Mouse (Mus musculus): ENCODE measurements around the gene Sh3gl2. TPM values are rescaled to one million over a fixed set of nuclear protein-coding genes. Genes with fewer than 3 reads are reported as not detected.

Gene Sh3gl2
- polyA plus RNA-seq, 1 experiment = not detected

DNA sequence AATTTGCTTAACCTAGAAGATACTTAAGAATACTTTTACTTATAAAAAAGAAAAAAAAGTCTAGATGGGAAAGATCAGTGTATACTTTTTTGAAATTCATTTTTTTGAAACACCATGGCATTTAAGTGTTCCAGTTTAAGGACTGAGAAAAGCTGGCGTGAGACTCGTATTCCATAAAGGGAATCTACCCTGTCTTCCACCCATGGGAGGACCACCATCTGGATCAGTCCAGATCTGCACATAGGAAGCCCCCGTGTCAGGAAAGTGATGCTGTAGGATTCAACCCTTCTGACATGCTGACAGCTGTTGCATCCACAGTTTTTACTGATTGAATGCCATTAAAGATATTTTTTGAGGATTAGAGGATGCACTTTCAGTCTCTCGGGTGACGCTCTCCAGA, 134.2 kb downstream of the Sh3gl2 start:
- H3K27ac ChIP-seq (ENCODE audit: insufficient read depth, low read depth, low read length) = no peak overlapping the region
- H3K4me1 ChIP-seq (ENCODE audit: control insufficient read depth, insufficient read depth, low read length) = no peaks in the 10 kb centered on the region
- no peak overlapping the region for H3K4me3 ChIP-seq (ENCODE audit: insufficient read depth, low read length)
- no peak for TF ChIP-seq CTCF (IDR thresholded peaks at IDR 0.05; ENCODE audit: low read depth, low read length)

DNA sequence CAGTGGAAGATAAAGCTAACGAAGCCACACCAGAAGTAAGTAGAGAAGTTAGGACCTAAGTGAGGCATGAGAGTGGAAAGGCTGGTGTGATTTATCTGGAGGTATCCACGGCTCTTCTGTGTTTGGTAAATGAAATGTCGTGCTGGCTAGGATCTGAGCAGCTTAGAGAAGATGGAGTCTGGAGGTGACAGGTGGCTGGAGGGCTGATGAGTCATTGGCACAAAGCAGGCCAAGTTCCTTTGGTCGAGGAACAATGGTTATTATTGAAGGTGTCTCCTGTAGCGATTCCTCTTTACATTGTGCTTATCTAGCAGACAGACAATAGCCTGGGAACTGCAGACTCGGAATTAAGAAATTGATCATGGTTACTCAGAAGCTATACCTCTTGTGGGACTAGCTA, 135.8 kb downstream of the Sh3gl2 start:
- no peak overlapping the region for H3K27ac ChIP-seq (ENCODE audit: insufficient read depth, low read depth, low read length)
- TF ChIP-seq CTCF (IDR thresholded peaks at IDR 0.05; ENCODE audit: low read depth, low read length) (no peak), POLR2A (IDR thresholded peaks at IDR 0.05; ENCODE audit: borderline replicate concordance, low read depth, low read length) (no peak)
- H3K4me3 ChIP-seq (ENCODE audit: insufficient read depth, low read length) = no peak overlapping the region
- H3K4me1 ChIP-seq (ENCODE audit: control insufficient read depth, insufficient read depth, low read length) = no peaks in the 10 kb centered on the region

DNA sequence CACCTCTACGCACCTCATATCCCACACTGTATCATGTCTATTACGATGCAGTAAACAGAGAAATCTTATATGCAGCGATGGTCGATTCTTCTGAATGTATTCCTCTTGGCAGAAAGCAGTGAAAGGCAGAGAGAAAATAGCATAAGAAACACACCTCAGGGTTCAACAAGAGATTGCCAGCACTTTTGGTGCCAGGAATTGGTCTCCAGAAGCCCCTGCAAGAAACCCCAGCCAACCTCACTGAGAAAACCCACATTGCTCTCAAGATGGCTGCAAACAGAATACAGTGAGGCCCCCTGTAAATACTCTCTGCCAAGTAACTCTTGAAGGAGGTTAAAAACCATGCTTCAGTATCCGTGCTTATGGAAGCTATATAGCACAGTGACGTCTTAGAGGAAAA, 141.0 kb downstream of the Sh3gl2 start:
- H3K4me3 ChIP-seq (ENCODE audit: insufficient read depth, low read length) = no peak overlapping the region
- H3K27ac ChIP-seq (ENCODE audit: insufficient read depth, low read depth, low read length) = no peak overlapping the region
- H3K4me1 ChIP-seq (ENCODE audit: control insufficient read depth, insufficient read depth, low read length) = no peaks in the 10 kb centered on the region
- TF ChIP-seq POLR2A (IDR thresholded peaks at IDR 0.05; ENCODE audit: borderline replicate concordance, low read depth, low read length) (no peak), CTCF (IDR thresholded peaks at IDR 0.05; ENCODE audit: low read depth, low read length) (no peak)

DNA sequence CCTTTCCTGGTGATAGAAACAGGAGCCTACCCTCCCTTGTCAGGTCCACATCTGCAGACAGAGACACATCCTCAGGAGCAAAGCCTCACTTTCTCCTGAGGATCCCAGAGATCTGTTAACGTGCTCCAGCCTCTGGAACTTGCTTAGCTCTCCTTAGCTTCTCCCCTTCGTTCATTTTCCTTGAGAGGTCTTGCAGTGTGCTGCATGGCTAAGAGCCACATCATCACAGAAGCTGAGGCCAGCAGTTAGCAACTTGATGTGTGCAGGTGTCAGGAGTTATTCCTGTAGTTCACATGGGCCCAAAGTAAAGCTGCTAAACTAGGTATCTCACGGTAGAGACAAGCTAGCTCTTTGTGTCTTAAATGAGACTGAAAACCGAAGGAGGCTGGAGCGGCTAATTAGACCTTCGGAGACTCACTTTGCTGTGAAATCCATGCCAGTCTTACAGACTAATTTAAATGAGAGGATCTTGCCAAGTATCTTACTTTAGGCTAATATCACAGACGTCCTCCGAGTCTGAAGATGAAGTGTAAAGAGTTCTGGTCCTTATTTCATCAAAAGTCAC, 143.2 kb downstream of the Sh3gl2 start:
- no peaks in the 10 kb centered on the region for H3K4me1 ChIP-seq (ENCODE audit: control insufficient read depth, insufficient read depth, low read length)
- H3K27ac ChIP-seq (ENCODE audit: insufficient read depth, low read depth, low read length) = no peak overlapping the region
- no peak overlapping the region for H3K4me3 ChIP-seq (ENCODE audit: insufficient read depth, low read length)
- no peak for TF ChIP-seq POLR2A (IDR thresholded peaks at IDR 0.05; ENCODE audit: borderline replicate concordance, low read depth, low read length)
- TF ChIP-seq CTCF (IDR thresholded peaks at IDR 0.05; ENCODE audit: low read depth, low read length) = no peak

DNA sequence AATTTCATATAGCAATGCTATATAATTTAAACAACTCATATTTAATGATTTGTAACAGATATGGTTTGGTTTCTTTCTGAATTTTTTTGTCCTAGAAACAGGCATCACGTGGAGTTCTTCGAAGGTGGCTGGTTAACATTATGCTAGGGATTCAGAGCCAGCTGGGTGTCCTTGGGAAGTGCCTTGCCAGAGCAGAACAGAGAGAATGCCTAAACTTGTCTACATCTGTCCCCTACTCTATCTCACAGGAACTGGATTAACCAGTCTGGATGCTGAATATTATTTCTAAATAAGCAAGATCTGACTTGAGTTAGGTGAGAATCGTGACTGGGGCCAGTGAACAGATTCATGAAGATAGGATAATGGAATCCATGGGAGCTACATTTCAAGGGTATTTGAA, 157.7 kb downstream of the Sh3gl2 start:
- TF ChIP-seq CTCF (IDR thresholded peaks at IDR 0.05; ENCODE audit: low read depth, low read length) = no peak
- no peak for TF ChIP-seq POLR2A (IDR thresholded peaks at IDR 0.05; ENCODE audit: borderline replicate concordance, low read depth, low read length)
- Histone ChIP-seq H3K4me1 (ENCODE audit: control insufficient read depth, insufficient read depth, low read length) (no peaks in the 10 kb centered on the region), H3K4me3 (ENCODE audit: insufficient read depth, low read length) (no peak overlapping the region), H3K27ac (ENCODE audit: insufficient read depth, low read depth, low read length) (no peak overlapping the region)

DNA sequence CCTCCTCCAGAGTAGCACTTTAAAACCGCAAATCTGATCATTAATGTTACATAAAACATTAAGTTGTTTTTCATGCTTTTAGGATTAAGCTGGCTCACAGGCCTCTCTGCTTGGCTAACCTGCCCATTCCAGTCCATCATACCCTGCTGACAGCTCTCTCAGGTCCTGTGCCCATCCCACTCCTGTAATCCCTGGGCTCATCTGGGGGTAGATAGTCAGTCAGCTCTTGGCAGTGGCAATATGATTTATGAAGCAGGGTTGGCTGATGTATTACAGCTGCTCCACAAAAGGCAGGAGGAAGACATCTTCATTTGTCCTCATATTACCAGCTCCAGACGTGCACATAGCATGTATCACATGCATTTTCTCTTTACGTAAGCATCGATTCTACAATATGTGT, 158.3 kb downstream of the Sh3gl2 start:
- H3K27ac ChIP-seq (ENCODE audit: insufficient read depth, low read depth, low read length) = no peak overlapping the region
- H3K4me3 ChIP-seq (ENCODE audit: insufficient read depth, low read length) = no peak overlapping the region
- no peak for TF ChIP-seq POLR2A (IDR thresholded peaks at IDR 0.05; ENCODE audit: borderline replicate concordance, low read depth, low read length)
- TF ChIP-seq CTCF (IDR thresholded peaks at IDR 0.05; ENCODE audit: low read depth, low read length) = no peak
- H3K4me1 ChIP-seq (ENCODE audit: control insufficient read depth, insufficient read depth, low read length) = no peaks in the 10 kb centered on the region

DNA sequence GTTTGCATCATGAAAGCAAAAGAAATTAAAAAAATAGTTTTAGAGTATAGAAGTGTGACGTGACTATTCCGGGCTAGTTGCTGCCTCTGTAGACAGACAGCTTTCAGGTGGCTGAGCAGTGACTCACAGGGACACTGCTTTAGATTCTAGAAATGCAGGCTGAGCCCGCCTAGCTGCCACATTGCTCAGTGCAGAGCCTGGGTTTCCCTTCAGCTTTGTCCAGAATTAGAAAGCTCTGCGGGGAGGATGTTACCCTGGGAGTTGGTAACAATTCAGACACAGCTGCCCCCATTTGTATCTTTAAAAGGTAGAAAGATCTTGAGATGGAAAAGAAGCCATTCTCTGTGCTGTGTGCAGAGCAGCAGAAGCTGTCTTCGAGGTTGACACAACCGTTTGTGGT, 166.1 kb downstream of the Sh3gl2 start:
- Histone ChIP-seq H3K27ac (ENCODE audit: insufficient read depth, low read depth, low read length) (no peak overlapping the region), H3K4me3 (ENCODE audit: insufficient read depth, low read length) (no peak overlapping the region), H3K4me1 (ENCODE audit: control insufficient read depth, insufficient read depth, low read length) (no peaks in the 10 kb centered on the region)
- no peak for TF ChIP-seq CTCF (IDR thresholded peaks at IDR 0.05; ENCODE audit: low read depth, low read length)
- no peak for TF ChIP-seq POLR2A (IDR thresholded peaks at IDR 0.05; ENCODE audit: borderline replicate concordance, low read depth, low read length)

DNA sequence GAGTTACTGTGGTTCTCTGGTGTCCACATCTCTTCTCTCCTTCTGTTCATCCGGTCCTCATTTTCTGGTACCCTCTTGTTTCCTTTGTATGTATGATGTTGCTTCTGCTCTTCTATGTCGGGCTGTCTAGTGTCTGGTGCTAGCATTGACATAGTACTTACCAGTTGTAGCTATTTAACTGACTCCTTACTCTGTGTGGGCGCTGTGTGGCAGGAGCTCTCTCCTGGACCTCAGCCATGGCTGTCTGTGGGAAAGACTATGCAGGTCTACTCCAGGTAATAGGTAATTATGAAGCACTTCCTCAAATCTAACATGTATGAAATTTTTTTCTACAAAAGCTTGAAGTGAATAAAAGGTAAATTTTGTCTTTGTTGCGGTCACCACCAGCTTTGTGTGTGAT, 169.9 kb downstream of the Sh3gl2 start:
- H3K27ac ChIP-seq (ENCODE audit: insufficient read depth, low read depth, low read length) = no peak overlapping the region
- no peaks in the 10 kb centered on the region for H3K4me1 ChIP-seq (ENCODE audit: control insufficient read depth, insufficient read depth, low read length)
- H3K4me3 ChIP-seq (ENCODE audit: insufficient read depth, low read length) = no peak overlapping the region
- TF ChIP-seq POLR2A (IDR thresholded peaks at IDR 0.05; ENCODE audit: borderline replicate concordance, low read depth, low read length) (no peak), CTCF (IDR thresholded peaks at IDR 0.05; ENCODE audit: low read depth, low read length) (no peak)

DNA sequence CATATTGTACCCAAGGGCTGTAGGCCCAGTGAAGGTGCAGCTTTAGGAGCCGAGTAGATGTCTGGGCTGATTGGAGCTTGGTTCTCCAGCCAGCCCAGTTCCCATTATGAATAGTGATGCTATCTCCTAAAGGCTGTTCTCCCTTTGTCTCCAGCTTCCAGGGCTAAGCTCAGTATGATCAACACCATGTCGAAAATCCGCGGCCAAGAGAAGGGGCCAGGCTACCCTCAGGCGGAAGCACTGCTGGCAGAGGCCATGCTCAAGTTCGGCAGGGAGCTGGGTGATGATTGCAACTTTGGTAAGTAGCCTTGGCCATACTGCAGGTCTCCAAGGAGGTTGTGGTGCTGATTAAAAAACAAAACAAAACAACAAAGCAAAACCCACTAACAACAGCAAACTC, 171.3 kb downstream of the Sh3gl2 start:
- Histone ChIP-seq H3K4me1 (ENCODE audit: control insufficient read depth, insufficient read depth, low read length) (no peaks in the 10 kb centered on the region), H3K4me3 (ENCODE audit: insufficient read depth, low read length) (no peak overlapping the region), H3K27ac (ENCODE audit: insufficient read depth, low read depth, low read length) (no peak overlapping the region)
- TF ChIP-seq POLR2A (IDR thresholded peaks at IDR 0.05; ENCODE audit: borderline replicate concordance, low read depth, low read length) (no peak), CTCF (IDR thresholded peaks at IDR 0.05; ENCODE audit: low read depth, low read length) (no peak)

DNA sequence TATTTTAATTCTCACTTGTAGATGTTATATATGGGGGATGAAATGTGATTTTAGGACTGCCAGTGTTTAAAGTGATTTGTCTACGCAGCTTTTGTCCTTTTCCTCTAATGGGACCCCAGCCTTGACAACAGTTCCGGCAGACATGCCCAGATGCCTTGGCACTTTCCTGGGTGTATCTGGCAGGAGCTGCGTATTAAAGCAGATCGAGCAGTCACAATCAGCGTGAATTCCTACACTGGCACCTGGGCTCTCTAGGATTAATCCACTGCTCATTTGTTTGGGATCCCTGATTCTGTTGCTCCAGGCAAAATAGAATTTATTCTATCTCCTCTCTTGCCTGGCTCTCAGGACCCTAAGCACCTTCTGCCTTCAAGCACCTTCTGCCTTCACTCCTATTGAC, 171.7 kb downstream of the Sh3gl2 start:
- Histone ChIP-seq H3K4me3 (ENCODE audit: insufficient read depth, low read length) (no peak overlapping the region), H3K4me1 (ENCODE audit: control insufficient read depth, insufficient read depth, low read length) (no peaks in the 10 kb centered on the region), H3K27ac (ENCODE audit: insufficient read depth, low read depth, low read length) (no peak overlapping the region)
- no peak for TF ChIP-seq CTCF (IDR thresholded peaks at IDR 0.05; ENCODE audit: low read depth, low read length)
- TF ChIP-seq POLR2A (IDR thresholded peaks at IDR 0.05; ENCODE audit: borderline replicate concordance, low read depth, low read length) = no peak

DNA sequence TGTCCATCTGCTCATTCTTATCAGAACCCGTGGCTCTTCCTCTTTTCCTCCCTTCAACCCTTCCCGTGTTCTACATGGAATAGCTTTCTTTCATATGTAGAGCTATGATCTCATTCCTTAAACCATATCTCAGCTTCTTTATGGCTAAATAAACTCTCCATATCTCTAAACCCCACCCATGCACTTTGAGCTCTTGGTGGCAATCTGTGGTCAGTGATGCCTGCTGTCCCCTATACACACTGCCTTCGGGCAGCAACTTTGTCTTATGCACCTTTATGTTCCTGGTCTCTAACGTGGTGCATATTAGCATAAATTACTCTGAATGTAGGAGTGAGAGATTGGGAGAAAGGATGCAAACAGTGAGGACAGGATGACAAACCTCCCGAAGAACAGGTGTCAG, 180.3 kb downstream of the Sh3gl2 start:
- H3K4me1 ChIP-seq (ENCODE audit: control insufficient read depth, insufficient read depth, low read length) = no peaks in the 10 kb centered on the region
- TF ChIP-seq CTCF (IDR thresholded peaks at IDR 0.05; ENCODE audit: low read depth, low read length) (no peak), POLR2A (IDR thresholded peaks at IDR 0.05; ENCODE audit: borderline replicate concordance, low read depth, low read length) (no peak)
- H3K27ac ChIP-seq (ENCODE audit: insufficient read depth, low read depth, low read length) = no peak overlapping the region
- H3K4me3 ChIP-seq (ENCODE audit: insufficient read depth, low read length) = no peak overlapping the region
